Mouse (Mus musculus): ENCODE measurements around the gene Adad2. TPM values are rescaled to one million over a fixed set of nuclear protein-coding genes. Genes with fewer than 3 reads are reported as not detected.

Adad2 gene
- polyA plus RNA-seq, 1 experiment = not detected

- no peak for DNase-seq (ENCODE audit: low spot score)
Observed at GRCm38 (mm10) chr8:119616811-119617210, 4.3 kb downstream of the Adad2 start.

DNA sequence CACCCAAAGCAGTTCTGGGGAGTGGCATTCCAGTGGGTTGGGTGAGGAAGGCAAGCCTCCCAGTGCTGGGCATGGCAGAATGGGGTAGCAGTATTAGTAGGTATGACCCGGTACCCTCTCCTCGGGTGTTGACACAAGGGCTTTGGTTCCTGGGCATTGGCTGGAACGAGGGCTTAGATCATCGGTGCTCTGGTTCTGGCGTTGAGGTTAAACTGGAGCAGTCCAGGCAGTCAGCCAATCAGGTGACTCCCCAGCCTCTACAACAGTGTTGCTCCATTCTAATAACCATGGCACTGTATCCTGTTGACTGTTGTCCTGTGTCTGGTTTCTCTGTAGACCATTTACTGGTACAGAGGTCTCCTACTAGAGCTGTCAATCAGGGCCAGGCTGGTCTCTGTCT, 5.0 kb downstream of the Adad2 start:
- no peak for DNase-seq (ENCODE audit: low spot score)

DNA sequence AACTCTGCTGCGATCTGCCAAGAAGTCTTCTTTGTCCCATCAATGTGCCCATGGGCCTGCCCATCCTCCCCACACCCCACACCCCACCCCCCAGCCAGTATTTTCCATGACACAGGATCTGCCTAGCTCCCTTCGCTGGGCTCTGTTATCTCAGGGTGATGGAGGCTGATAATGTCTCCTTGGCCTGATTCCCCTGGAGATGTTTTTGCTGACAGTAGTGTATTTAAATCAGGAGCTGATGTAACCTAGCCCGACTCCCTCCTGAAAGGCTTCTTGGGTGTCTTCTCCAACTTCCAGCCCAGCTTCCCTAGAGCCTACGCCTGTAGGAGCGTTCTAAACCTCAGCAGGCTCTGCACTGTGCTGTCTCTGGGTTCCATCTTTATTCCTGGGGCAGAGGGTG, 6.3 kb downstream of the Adad2 start:
- no peak for DNase-seq (ENCODE audit: low spot score)

GRCm38 (mm10) chr8:119620116-119620840, 7.7 kb downstream of the Adad2 start:
- no peak for DNase-seq (ENCODE audit: low spot score)

- DNase-seq (ENCODE audit: low spot score) = no peak
Observed at GRCm38 (mm10) chr8:119620848-119621465, 8.4 kb downstream of the Adad2 start.

DNA sequence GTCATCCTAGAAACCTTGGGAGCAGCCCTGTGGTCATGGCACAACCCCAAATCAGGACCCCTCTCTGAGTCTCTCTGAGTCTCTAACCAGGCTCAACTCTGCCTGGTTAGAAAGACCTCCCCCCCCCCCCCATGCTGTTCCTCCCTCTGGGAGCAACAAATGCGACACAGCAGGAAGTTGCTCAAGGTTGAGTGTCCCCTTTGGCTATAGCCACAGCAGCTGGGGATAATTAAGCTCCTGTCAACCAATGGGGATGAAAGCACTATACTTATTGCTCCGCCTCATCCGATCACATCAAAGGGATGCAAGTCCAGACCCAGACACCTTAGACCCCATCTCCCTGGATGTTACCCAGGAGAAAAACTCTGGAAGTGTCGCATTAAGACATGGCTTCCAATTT, 10.0 kb downstream of the Adad2 start:
- no peak for DNase-seq (ENCODE audit: low spot score)

GRCm38 (mm10) chr8:119623061-119623460, 10.5 kb downstream of the Adad2 start:
- no peak for DNase-seq (ENCODE audit: low spot score)

DNA sequence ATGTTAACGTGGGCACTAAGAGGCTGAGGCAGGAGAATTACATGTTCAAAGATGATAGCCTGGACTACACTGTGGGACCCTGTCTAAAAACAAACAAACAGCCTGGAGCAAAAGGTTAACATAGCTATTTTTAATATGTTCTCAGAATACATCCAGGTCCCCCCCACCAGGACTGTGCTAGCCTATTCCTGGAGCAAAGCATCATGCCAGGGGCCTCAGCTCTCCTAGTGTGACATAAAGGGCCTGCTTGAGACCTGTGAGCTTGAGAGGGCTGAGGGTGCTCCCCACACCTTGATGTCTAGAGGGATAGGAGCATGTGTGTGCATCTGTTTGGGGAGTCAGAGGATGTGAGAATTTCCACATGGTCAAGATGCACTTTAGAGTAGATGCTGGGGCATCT, 11.2 kb downstream of the Adad2 start:
- DNase-seq (ENCODE audit: low spot score) = no peak

GRCm38 (mm10) chr8:119624916-119625315, 12.4 kb downstream of the Adad2 start:
- DNase-seq (ENCODE audit: low spot score) = no peak

- no peak for DNase-seq (ENCODE audit: low spot score)
Observed at GRCm38 (mm10) chr8:119625788-119626187, 13.2 kb downstream of the Adad2 start.

DNA sequence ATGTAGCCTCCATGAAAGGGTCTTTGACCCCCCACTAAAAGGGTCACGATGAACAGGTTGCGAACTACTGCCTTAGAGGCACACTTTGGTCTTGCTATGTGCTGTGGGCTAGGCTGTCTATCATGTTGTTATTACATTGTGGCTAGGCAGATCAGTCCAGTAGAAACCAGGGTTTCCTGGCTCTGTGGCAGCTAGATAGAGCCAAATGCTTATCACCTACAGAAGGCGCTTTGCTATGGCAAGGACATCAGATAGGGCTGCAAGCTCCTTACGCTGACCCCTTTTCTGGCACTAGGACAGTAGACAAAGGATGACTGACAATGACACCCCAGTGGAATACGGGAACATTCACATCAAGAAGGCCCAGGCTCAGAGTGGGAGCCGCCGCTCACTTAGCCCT, 14.7 kb downstream of the Adad2 start:
- no peak for DNase-seq (ENCODE audit: low spot score)

DNA sequence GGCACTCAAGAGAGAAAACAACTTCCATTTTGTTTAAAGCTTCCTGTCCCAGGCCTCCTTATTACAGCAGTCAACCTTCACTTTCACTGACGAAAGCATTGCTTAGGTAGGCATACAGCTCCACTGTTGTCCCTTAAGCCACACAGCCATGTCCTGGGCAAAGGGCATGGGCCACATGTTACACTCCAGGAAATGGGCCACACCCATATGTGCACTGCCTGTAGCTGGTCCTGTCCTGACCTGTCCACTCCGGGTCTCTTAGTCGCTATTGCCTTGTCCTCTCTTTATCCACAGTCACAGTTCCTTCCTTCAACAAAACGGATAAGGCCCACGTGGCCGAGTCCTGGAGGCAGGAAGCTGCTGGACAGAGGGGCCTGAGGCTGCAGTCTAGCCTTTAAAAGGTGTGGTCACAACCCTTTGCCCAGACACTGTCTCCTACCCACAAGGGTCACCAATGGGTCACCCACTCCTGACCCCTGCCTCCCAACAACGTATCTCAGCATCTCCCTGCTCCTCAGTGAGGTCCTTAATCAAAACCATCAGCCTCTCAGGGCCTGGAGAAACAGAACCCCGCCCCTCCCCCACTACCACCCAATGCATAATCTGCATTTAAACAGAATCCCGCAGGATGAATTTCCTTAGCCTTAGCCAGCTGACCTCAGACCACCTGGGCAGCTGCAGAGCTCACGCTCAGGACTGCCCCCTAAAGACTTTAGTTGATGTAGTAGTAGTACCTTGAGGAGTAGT, 15.2 kb downstream of the Adad2 start:
- no peak for DNase-seq (ENCODE audit: low spot score)

DNA sequence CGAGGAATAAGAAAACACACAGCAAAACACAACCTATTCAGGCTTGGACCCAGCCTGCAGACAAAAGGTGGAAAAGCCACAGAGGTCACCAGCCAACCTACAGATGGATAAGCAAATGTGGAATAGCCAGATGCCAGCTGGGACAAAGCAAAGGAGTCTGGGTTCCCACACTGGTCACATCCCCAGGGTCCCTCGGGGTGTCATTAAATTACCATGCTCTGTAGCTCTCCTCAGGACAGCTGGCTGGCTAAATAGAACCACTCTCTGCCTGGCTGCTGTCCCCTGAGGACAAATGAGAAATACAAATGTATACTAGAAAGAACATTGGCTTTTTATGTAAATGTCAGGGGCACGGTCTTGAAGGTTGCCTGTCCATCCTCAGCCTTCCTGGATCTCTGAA, 18.3 kb downstream of the Adad2 start:
- DNase-seq (ENCODE audit: low spot score) = no peak

GRCm38 (mm10) chr8:119632246-119632645, 19.7 kb downstream of the Adad2 start:
- no peak for DNase-seq (ENCODE audit: low spot score)

DNA sequence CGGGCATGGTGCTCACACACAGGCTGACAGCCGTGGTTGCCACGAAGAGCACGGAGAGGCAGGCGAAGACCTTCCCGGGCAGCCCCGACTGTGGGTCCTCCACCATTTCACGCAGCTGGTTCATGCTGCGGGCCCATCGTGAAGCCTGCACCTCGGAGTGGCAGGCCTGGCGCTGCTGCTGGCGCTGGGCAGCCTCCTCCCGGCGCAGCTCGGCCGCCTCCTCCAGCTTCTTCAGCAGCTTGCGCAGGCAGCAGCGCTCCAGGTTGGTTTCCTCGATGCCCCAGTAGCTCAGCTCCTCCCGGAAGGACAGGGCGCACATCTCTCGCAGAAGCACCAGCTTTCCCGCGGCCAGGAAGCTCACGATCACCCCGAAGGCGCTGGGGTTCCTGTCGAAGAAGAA, 20.4 kb downstream of the Adad2 start:
- no peak for DNase-seq (ENCODE audit: low spot score)

GRCm38 (mm10) chr8:119634616-119635336, 22.2 kb downstream of the Adad2 start:
- no peak for DNase-seq (ENCODE audit: low spot score)

GRCm38 (mm10) chr8:119635378-119635777, 22.8 kb downstream of the Adad2 start, which contains the start of gene Kcng4:
Gene Kcng4, minus strand, starts transcription at chr8:119635680.
- no peak for DNase-seq (ENCODE audit: low spot score)

DNA sequence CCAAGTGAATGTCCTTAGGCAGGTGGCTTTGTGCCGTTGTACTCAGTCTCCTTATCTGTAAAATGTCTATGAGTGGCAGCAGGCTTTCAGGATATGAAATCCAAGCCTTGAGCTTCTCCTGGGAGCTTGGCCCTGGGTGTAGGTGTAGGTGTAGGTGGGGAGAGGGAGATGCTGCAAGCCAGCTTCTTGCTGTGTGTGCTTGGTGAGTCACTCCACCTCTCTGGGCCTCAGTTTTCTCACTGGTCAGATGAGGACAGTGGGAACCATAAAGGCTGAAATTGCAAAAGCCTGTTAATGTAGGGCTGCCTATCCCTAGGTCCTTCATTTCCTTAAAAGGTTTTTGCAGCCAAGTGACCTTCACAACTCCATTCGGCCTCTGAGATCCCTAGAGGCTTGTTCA, 23.4 kb downstream of the Adad2 start:
- DNase-seq (ENCODE audit: low spot score) = no peak

DNA sequence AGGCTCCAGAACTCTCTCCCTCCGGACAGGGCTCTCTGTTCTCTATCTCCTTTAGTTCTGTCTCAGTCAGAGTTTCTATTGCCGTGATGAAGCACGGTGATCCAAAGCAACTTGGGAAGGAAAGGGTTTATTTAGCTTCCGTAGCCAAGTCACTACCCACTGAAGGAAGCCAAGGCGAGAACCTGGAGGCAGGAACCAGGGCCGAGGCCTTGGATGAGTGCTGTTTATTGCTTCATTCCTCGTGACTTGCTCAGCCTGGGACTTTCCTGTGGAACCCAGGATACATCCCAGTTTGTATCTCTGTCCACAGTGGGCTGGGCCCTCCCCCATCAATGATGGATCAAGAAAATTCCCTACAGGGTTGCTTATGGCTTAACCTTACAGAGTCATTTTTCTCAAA, 24.2 kb downstream of the Adad2 start:
- DNase-seq (ENCODE audit: low spot score) = no peak

DNA sequence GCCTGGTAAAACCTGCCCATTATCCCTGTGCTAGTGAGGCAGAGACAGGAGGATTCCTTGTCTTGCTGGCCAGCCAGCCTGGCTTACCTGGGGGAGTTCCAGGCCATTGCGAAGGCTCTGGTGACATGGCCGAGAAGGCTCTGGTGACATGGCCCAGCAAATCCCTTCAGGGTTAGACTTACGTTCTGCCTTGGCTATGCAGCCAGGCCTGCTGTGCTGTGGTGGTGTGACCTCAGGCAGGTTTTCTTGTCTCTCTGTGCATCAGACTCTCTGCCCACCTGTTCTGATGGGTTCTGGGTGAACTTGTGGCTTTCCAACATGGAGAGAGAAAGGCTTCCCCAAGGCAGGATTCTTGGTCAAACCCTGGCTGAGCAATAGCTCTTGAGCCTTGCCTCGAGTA, 24.8 kb downstream of the Adad2 start:
- DNase-seq (ENCODE audit: low spot score) = no peak

- DNase-seq (ENCODE audit: low spot score) = no peak
Observed at GRCm38 (mm10) chr8:119638261-119638660, 25.7 kb downstream of the Adad2 start.

GRCm38 (mm10) chr8:119639798-119640197, 27.3 kb downstream of the Adad2 start:
- no peak for DNase-seq (ENCODE audit: low spot score)
